Mouse (Mus musculus): ENCODE results near the gene Ece1. TPM values are rescaled to one million over a fixed set of nuclear protein-coding genes. Genes with fewer than 3 reads are reported as not detected.
A peak's percentile ranks its signal among the peaks of the same experiment; 100 is the strongest.

Ece1 gene
- polyA plus RNA-seq, 2 experiments = 42.4 to 45.7 TPM

DNA sequence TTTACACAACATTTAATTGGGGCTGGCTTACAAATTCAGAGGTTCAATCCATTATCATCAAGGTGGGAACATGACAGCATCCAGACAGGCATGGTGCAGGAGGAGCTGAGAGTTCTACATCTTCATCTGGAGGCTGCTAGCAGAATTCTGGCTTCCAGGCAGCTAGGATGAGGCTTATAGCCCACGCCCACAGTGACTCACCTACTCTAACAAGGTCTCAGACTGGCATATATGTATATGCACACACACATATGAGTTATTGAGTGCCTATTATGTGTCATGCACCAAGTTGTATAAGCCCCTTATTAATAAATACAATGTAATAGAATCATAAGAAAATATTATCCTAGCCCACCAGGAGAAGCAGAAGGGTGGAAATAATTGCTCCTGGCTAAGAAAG is 120.8 kb downstream of the Ece1 start:
- Histone ChIP-seq H3K4me3 (replicated peaks; ENCODE audit: low read length) (no peak overlapping the region), H3K9ac (ENCODE audit: low read depth, low read length, severe bottlenecking) (no peak overlapping the region), H3K9me3 (ENCODE audit: control insufficient read depth, low read length) (no peaks in the 10 kb centered on the region), H3K4me2 (replicated peaks; ENCODE audit: low read depth, low read length, severe bottlenecking) (no peak overlapping the region), H3K36me3 (ENCODE audit: control insufficient read depth, insufficient read depth, low read length) (no peaks in the 10 kb centered on the region), H3K27ac (replicated peaks; ENCODE audit: low read depth, low read length) (no peak overlapping the region), H3K27me3 (ENCODE audit: control insufficient read depth, insufficient read depth, low read length) (no peaks in the 10 kb centered on the region), H3K4me1 (ENCODE audit: control insufficient read depth, insufficient read depth, low read length) (no peaks in the 10 kb centered on the region)
- ATAC-seq (ENCODE audit: low FRiP score, low read depth) = no peak
- TF ChIP-seq POLR2A (IDR thresholded peaks at IDR 0.05; ENCODE audit: borderline replicate concordance, extremely low read depth, insufficient read depth, insufficient read length) = no peak
- 70% methylated on average over 1 of the region's 1 CpGs for WGBS
- DNase-seq (ENCODE audit: low spot score) = no peak

DNA sequence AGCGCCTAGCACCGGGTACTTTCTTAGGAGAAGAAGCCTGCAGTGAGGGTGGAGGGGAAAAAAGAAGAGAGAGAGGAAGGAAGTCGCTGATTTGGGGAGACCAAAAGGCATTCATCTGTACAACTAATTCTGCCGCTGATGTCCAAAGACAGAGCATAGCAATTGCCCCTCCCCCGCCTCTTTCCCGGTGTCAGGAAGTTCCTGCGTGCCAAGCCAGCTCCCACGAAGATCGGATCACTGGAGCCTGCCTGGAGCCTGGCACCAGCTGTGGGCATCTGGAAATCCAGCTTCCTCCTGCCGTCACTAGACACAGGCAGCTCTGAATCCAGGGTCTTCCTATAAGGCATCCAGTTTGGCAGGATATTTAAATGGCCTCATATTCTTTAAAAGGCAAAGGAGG is 122.2 kb downstream of the Ece1 start:
- Histone ChIP-seq H3K36me3 (ENCODE audit: control insufficient read depth, insufficient read depth, low read length) (no peaks in the 10 kb centered on the region), H3K4me3 (replicated peaks; ENCODE audit: low read length) (no peak overlapping the region), H3K9me3 (ENCODE audit: control insufficient read depth, low read length) (no peaks in the 10 kb centered on the region), H3K9ac (ENCODE audit: low read depth, low read length, severe bottlenecking) (no peak overlapping the region), H3K4me2 (replicated peaks; ENCODE audit: low read depth, low read length, severe bottlenecking) (no peak overlapping the region), H3K27ac (replicated peaks; ENCODE audit: low read depth, low read length) (no peak overlapping the region), H3K27me3 (ENCODE audit: control insufficient read depth, insufficient read depth, low read length) (no peaks in the 10 kb centered on the region), H3K4me1 (ENCODE audit: control insufficient read depth, insufficient read depth, low read length) (no peaks in the 10 kb centered on the region)
- no peak for TF ChIP-seq POLR2A (IDR thresholded peaks at IDR 0.05; ENCODE audit: borderline replicate concordance, extremely low read depth, insufficient read depth, insufficient read length)
- no peak; the same call in 1 of the 2 replicates for ATAC-seq (ENCODE audit: low FRiP score, low read depth)
- DNase-seq (ENCODE audit: low spot score) = peak; percentile 29
- WGBS = 40% methylated on average over 10 of the region's 10 CpGs

DNA sequence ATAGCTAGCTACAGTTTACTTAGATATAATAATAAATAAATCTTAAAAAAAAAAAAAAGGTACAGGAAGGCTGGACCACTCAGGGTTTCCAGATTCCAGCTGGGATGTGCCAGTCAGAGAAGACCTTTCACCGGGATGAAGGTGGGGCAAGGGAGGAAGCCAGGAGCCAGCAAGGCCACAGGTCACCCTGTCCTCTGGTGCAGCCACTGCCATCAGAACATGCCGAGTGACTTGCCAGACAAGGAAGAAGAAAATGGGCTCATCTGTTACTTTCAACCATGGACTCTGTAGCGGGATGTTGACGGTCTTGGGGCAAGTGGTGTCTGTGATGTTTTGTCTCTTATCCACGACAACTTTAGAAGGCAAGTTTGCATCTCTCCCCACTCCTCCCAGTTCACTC is 122.7 kb downstream of the Ece1 start:
- no peaks in the 10 kb centered on the region for H3K36me3 ChIP-seq (ENCODE audit: control insufficient read depth, insufficient read depth, low read length)
- DNase-seq (ENCODE audit: low spot score) (no peak), ATAC-seq (ENCODE audit: low FRiP score, low read depth) (no peak)
- no peak overlapping the region for H3K27ac ChIP-seq (replicated peaks; ENCODE audit: low read depth, low read length)
- no peak overlapping the region for H3K9ac ChIP-seq (ENCODE audit: low read depth, low read length, severe bottlenecking)
- H3K4me3 ChIP-seq (replicated peaks; ENCODE audit: low read length) = no peak overlapping the region
- WGBS = 79% methylated on average over 5 of the region's 5 CpGs
- H3K9me3 ChIP-seq (ENCODE audit: control insufficient read depth, low read length) = no peaks in the 10 kb centered on the region
- H3K27me3 ChIP-seq (ENCODE audit: control insufficient read depth, insufficient read depth, low read length) = no peaks in the 10 kb centered on the region
- no peaks in the 10 kb centered on the region for H3K4me1 ChIP-seq (ENCODE audit: control insufficient read depth, insufficient read depth, low read length)
- no peak overlapping the region for H3K4me2 ChIP-seq (replicated peaks; ENCODE audit: low read depth, low read length, severe bottlenecking)
- no peak for TF ChIP-seq POLR2A (IDR thresholded peaks at IDR 0.05; ENCODE audit: borderline replicate concordance, extremely low read depth, insufficient read depth, insufficient read length)

DNA sequence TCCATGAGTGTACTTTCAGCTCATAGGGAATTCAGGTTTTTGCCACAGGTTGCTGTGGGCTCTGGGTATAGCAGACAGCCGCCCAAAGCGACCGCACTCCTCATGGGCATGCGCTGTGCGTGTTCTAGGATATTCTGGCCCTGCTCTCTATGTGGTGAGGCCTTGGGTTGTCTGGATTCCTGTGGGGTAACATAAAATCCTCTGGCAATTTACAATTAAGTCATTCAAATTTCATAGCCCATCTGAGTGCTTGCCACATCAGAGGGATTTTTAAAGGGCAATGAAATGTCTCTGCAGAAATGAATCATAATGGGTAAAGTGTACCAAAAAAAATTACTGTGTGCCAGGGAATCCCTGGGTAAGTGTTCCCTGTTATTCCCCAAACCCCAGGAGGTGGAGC is 127.4 kb downstream of the Ece1 start:
- H3K4me2 ChIP-seq (replicated peaks; ENCODE audit: low read depth, low read length, severe bottlenecking) = no peak overlapping the region
- ATAC-seq (ENCODE audit: low FRiP score, low read depth) (no peak), DNase-seq (ENCODE audit: low spot score) (no peak)
- H3K9me3 ChIP-seq (ENCODE audit: control insufficient read depth, low read length) = no peaks in the 10 kb centered on the region
- H3K4me1 ChIP-seq (ENCODE audit: control insufficient read depth, insufficient read depth, low read length) = no peaks in the 10 kb centered on the region
- 65% methylated on average over 5 of the region's 5 CpGs for WGBS
- H3K27me3 ChIP-seq (ENCODE audit: control insufficient read depth, insufficient read depth, low read length) = no peaks in the 10 kb centered on the region
- no peak for TF ChIP-seq POLR2A (IDR thresholded peaks at IDR 0.05; ENCODE audit: borderline replicate concordance, extremely low read depth, insufficient read depth, insufficient read length)
- H3K9ac ChIP-seq (ENCODE audit: low read depth, low read length, severe bottlenecking) = 0 out of 2 replicates have a peak overlapping the region, but pooled peaks have one; percentile 8
- no peak overlapping the region for H3K27ac ChIP-seq (replicated peaks; ENCODE audit: low read depth, low read length)
- H3K36me3 ChIP-seq (ENCODE audit: control insufficient read depth, insufficient read depth, low read length) = no peaks in the 10 kb centered on the region
- H3K4me3 ChIP-seq (replicated peaks; ENCODE audit: low read length) = no peak overlapping the region

DNA sequence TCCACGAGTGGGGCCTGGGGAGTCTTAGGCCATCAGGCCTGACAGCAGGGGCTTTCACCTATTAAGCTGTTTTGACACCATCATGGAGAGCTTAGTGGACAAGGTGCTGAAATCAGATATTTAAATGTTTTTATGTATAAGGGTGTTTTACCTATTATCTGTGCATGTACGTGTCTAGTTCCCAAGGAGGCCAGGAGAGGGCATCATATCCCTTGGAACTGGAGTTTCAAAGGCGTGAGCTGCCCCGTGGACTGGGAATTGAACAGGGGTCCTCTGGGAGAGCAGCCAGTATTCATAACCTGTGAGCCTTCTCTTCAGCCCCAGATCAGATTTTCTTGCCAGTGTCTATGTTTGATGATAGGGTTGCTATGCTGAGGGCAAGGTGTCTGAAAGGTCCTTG is 128.4 kb downstream of the Ece1 start:
- Histone ChIP-seq H3K9me3 (ENCODE audit: control insufficient read depth, low read length) (no peaks in the 10 kb centered on the region), H3K27me3 (ENCODE audit: control insufficient read depth, insufficient read depth, low read length) (no peaks in the 10 kb centered on the region), H3K4me1 (ENCODE audit: control insufficient read depth, insufficient read depth, low read length) (peaks cover 6% of the 10 kb centered on the region), H3K4me2 (replicated peaks; ENCODE audit: low read depth, low read length, severe bottlenecking) (no peak overlapping the region), H3K27ac (replicated peaks; ENCODE audit: low read depth, low read length) (no peak overlapping the region), H3K36me3 (ENCODE audit: control insufficient read depth, insufficient read depth, low read length) (no peaks in the 10 kb centered on the region), H3K9ac (ENCODE audit: low read depth, low read length, severe bottlenecking) (no peak overlapping the region), H3K4me3 (replicated peaks; ENCODE audit: low read length) (no peak overlapping the region)
- 82% methylated on average over 4 of the region's 4 CpGs for WGBS
- ATAC-seq (ENCODE audit: low FRiP score, low read depth) (no peak), DNase-seq (ENCODE audit: low spot score) (no peak)
- no peak for TF ChIP-seq POLR2A (IDR thresholded peaks at IDR 0.05; ENCODE audit: borderline replicate concordance, extremely low read depth, insufficient read depth, insufficient read length)

DNA sequence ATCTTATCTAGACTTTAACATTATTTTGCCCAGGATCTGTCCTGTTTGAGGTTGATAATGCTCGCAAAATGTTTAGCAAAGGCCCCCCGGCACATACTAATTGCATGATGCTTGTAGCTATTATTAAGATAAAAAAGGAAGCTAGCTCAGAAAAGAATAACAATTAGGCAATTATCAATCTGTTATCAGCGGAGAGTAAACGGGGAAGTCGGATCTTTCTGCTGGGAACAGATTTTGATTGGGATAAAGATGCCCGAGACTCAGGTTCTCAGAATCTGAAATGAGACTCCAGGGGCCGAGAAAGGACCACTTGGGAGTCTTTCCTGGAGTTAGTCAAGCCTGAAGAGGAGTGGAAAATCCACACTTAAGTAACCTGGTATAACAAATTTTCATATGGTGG is 129.2 kb downstream of the Ece1 start:
- TF ChIP-seq POLR2A (IDR thresholded peaks at IDR 0.05; ENCODE audit: borderline replicate concordance, extremely low read depth, insufficient read depth, insufficient read length) = no peak
- WGBS = 85% methylated on average over 7 of the region's 7 CpGs
- Histone ChIP-seq H3K4me2 (replicated peaks; ENCODE audit: low read depth, low read length, severe bottlenecking) (no peak overlapping the region), H3K27me3 (ENCODE audit: control insufficient read depth, insufficient read depth, low read length) (no peaks in the 10 kb centered on the region), H3K27ac (replicated peaks; ENCODE audit: low read depth, low read length) (no peak overlapping the region), H3K4me1 (ENCODE audit: control insufficient read depth, insufficient read depth, low read length) (peaks cover 14% of the 10 kb centered on the region), H3K4me3 (replicated peaks; ENCODE audit: low read length) (no peak overlapping the region), H3K9me3 (ENCODE audit: control insufficient read depth, low read length) (no peaks in the 10 kb centered on the region), H3K36me3 (ENCODE audit: control insufficient read depth, insufficient read depth, low read length) (peaks cover 3% of the 10 kb centered on the region), H3K9ac (ENCODE audit: low read depth, low read length, severe bottlenecking) (no peak overlapping the region)
- no peak for DNase-seq (ENCODE audit: low spot score)
- no peak for ATAC-seq (ENCODE audit: low FRiP score, low read depth)
